Mouse (Mus musculus) CD4-positive helper T cell, adult 2 months (primary cell): ENCODE results near the gene Ccdc80.

ENCODE experiments used
- DNase-seq: peaks from one replicate; pipeline ENCODE4 v3.0.0-alpha.2; 2012; ENCODE audit warnings: low read depth, missing footprints, low spot score

Gene Ccdc80

DNA sequence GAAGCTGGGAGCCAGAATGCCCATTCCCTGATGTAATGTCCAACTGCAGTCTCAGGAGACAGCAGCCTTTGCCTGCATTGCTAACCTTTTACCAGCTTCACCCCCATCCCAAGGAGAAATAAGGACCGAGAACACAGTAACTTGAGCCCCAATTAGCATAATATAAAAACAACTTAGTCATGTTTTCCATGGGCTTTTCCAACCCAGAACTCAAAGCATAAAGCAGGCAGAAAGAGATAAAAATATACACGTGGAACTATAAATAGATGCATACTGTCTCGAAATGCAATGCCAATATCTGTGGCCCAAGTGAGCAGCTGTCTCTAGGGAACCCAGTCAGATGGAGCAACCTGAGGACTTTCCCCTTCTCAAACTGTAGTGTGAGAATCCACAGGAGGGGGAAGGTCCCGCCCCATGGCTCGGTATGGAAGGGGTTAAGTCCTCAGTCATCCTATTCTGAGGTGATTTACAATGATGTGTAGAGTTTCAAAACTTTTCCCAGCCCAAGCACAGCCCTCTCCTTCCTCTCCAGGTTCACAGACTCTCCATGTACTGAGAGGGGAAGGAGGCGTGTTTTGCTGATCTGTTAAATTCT, at the start of gene Ccdc80:
Gene Ccdc80, plus strand, starts transcription at position 266 of the 595 bp plus-strand sequence.
- DNase-seq, result peak; percentile 26

GRCm38 (mm10) chr16:45044844-45045243, 48.4 kb upstream of the Ccdc80 start:
- peak; percentile 61 for DNase-seq

- no peak for DNase-seq
These were observed 36.0 kb upstream of the Ccdc80 start for GRCm38 (mm10) chr16:45057222-45057621.

DNA sequence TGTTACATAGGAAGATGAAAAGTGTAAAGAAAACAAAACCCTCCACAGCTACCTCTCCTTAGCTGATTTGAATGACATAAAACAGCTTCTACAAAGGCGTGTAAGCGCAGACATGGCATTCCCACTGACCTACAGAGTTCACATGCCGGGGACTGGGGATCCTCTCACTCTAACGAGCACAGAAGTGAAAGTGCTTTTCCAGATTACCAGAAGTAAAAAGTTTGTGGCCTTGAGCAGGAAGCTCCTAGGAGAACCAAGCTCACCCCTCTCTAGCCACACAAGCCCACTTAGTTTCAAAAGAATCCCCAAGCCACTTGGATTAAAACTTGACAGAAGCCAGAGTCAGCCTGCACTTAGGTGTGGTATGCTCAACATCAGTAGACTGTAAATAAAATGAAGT, 35.3 kb upstream of the Ccdc80 start:
- DNase-seq, result no peak

DNA sequence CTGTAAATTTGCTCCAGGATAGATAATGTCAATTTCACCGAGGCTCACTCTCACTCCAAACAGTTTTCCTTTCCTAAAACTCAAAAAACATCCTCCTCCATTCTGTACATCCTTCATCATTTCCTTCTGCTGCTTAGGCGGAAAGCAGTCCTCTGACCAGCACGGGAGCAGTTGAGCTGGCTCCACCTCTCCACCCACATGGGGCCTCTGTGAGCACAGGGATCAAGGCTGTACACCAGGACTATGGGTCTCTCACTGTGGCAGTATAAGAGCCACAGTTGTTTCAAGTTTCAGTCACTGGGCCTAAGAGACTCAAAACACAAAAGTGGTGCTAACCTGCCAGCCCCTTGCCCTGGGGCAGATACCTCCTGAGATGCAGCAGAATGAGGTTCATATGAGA, 32.1 kb upstream of the Ccdc80 start:
- no peak for DNase-seq

DNA sequence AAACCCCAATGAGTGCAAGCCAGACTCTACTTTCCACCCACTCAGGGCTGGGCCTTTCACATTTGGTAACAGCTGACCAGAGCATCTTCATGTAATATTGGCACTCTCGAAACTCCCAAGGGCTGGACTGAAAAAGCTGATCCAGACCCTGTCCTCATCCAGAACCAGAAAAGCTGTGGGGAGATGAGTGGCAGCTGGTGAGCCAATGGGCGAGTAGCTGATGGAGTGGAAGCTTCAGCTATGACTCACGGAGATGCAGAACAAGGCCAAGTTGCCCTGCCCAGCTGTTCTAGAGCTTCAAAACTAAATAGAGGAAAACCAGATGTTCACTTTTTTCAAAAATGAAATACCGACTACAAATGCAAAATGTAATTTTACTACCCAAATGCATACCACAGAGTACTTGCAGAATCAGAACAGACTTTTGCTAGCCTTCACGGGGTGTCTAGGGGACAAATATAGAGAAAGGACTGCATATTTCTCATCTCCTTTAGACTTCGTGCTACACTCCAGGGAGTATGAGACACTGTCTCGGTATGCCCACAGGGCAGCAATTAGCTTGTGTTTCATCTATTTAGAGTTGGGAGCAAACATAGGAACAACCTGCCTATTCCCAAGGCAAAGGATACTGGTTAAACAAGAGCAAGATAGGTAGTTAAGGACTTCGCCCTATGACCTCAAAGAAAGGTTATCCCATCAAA, 22.7 kb upstream of the Ccdc80 start:
- DNase-seq, result no peak

DNA sequence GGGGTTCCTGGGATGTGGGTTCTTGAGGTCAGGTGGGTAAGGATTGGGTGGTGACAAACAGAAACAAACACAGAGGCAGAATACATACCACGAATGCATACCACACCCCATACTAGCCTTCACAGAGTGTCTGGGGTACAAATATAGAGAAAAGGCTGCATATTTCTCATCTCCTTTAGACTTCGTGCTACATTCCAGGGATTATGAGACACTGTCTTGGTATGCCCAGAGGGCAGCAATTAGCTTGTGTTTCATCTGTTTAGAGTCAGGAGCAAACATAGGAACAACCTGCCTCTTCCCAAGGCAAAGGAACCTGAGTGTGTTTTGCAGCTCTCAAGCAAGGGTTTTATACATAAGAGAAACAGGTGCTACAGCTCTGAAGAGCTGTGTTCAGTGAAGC, 21.8 kb upstream of the Ccdc80 start:
- DNase-seq, result no peak

DNA sequence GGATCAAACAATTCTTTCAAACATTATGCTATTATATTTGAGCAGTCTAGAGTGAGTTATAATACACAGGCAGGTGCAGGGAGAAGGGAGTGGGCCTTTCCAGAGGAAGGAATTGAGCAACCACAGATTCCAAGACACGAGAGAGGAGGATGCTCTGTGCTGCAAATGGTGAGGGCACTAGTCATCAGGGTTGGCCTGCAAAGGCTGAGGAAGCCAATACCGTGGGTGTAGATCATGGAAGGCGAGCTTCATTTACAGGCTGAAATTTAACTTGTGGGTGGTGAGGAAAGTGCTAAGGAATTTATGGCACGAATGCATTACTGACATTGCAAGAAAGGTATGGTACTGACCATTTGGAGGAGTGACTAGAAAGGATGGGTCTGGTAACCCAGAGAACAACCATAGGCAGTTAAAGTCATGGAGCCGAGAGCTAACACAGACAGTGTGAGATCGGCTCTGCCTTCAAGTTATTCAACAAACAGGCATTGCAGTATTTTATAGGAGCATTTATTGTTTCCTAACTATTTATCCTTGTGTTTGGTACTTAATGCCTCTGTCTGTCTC, 15.6 kb upstream of the Ccdc80 start:
- DNase-seq, result no peak

GRCm38 (mm10) chr16:45079322-45079721, 13.9 kb upstream of the Ccdc80 start:
- no peak for DNase-seq

DNA sequence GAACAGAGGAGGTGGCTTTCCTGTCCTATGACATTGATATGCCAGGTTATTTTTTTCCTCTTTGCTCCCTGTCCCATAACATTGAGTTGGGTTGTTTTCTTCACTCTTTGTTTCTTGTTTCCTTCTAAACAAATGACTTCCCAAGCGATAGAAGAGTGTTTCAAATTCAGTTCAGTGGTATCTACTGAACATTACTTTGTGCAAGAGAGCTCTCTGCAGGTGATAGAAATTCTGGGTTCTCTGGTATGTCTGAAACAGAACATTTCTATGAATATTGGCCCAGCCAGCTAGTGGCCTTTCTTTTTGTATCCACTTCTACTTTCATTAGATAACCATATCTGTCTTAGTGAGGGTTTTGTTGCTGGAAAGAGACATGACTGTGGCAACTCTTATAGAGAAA, 4.4 kb upstream of the Ccdc80 start:
- DNase-seq, result no peak

- peak; percentile 73 for DNase-seq
These were observed 3.2 kb upstream of the Ccdc80 start for GRCm38 (mm10) chr16:45090005-45090404.

DNA sequence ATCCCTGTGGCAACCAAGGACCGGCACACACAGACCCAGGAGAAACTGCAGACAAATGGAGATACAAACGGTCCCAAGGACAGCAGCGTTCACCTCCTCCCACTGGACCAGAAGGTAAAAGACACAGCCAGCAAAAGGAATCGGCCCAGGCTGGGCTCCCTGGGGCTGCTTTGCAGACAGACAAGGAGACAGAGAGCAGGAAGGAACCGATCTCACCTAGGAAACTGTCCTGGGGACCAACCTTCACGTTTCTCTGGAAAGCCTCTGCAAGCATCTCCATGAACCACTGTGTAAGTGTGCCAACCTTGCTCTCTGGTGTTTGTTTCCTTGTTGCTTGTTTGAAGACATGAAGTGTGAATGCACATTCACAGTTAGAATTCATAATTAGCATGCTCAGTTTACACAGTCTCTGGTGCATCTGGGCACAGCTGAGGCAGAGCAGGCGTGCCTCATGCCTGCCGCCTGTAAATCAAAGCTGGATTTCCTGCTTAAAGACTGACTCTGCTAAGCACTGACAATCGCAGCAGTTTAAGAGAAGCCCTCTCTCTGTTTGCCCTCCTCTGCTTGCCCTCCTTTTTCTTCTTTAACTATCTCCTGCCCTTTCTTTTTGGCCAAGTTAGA, 1.0 kb downstream of the Ccdc80 start:
- DNase-seq, result no peak

- no peak for DNase-seq
These were observed 1.8 kb downstream of the Ccdc80 start for GRCm38 (mm10) chr16:45095030-45095429.

DNA sequence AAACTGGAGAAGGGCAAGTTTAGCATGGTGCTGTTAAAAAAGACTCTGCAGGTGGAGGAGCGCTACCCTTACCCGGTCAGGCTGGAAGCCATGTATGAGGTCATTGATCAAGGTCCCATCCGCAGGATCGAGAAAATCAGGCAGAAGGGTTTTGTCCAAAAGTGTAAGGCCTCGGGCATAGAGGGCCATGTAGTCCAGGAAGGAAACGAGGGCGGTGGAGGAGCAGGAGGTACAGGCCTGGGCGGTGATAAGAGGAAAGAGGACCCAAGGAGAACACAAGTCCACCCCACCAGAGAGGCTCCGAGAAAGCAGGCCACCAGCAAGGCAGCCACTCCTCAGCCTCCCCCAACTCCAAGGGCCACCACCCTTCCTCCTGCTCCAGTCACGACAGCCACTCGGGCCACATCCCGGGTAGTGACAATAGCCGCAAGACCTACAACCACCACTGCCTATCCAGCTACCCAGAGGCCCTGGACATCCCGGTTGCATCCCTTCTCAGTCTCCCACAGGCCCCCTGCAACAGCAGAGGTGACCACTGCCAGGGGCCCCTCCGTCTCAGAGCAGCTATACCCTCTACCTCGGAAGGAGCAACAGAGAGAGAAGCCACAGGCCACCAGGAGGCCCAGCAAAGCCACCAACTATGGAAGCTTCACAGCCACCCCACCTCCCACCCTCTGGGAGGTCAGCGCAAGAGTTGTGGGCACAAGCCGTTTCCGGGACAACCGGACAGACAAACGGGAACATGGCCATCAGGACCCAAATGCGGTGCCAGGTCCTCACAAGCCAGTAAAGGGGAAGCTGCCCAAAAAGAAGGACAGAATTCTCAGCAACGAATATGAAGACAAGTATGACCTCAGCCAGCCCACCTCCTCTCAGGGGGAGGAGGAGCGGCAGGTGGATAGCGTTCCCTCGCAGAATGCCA, 2.6 kb downstream of the Ccdc80 start:
- no peak for DNase-seq

DNA sequence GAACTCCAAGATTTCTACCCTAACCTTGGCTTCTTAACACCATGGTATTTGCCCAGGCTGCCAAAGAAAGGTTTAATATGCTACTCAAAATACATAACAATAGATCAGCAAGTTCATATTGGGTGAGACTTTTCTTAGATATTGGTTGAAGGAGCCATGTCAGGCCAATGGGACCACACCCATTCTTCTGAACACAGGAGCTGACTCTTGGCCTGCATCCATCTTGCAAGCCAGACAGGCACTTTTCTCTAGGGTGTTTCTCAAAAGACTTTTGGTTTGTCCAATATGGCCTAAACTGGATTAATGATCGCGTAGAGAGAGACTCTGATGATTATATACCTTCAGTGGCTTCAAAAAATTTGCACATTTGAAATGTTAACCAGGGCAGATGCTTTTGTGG, 4.3 kb downstream of the Ccdc80 start:
- no peak for DNase-seq

DNA sequence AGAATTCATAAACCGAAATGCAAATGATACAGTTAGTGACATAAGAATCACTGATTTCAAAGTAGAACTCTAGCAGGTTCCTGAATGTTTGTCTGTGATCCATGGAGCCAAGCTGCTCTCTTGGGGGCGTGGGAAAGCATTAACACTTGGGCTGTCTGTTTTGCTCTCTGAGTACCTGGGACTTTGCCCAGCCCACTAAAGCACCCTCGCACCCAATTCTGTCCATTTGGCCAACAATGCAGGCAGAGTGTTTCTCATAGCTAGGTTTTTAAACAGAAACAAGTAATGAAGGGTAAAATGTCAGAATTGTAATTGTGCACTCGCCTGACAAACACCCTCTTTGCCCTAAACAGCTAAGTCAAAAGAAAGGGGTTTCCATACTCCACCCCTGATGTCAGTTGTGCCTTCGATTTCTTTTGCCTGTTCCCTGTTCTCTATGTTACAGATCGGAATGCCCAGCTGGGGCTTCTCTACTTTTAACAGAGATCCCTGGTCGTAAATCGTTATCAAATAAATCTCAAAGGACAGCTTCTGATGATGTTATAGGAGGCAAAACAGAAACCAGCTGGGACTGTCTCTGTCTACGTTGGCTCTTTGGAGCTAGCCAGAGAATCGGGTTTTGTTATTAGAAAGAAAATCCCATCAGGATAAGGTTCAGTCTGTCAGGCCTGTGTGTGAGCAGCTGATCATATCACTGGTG, 5.1 kb downstream of the Ccdc80 start:
- no peak for DNase-seq

DNA sequence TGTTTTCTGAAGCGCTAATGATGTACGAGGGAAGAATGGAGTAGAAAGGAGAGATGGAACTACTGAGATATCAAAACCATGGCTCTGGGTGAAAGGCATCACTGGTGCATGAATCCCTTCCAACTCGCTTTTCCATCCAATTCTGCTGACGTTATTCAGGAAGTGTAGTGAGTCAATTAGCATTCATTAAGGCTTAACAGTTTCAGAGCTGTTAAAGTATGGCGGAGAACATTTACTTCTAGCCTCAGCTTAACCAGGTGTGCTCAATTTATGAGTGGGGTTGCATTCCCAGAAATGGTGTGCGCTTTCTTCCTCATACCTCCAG, 5.6 kb downstream of the Ccdc80 start:
- no peak for DNase-seq

GRCm38 (mm10) chr16:45100892-45101291, 7.7 kb downstream of the Ccdc80 start:
- no peak for DNase-seq

- DNase-seq, result no peak
These were observed 11.8 kb downstream of the Ccdc80 start for GRCm38 (mm10) chr16:45104993-45105392.

DNA sequence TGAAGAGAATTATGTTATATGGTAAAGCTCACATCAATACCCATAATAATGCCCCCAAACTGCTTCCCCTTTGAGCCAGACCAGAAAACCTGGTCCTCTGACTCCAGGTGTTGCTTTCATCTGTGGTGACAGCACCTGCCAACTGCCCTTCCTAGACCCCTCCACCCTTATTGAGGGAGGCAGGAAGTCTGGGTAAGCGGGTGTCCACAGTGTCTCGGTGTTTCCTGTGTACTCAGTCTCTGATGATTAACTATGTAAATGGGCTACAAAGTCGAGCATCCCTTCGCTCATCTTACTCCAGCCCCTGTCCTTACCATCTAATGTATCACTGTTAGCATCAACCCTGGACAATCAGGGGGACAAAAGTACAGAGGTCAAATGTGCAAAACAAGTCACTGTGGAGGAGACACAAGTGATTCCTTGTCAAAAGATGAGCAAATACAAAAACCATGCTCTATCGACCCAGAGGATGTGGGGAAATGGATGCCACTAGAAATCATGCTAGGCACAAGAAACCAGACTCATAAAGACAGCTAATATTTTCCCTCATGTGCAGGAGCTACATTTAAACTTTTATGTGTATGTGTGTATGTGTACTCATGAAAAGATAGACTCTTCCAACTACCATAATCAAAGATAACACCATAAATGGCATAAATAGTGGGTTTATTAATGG, 15.1 kb downstream of the Ccdc80 start:
- DNase-seq, result no peak

DNA sequence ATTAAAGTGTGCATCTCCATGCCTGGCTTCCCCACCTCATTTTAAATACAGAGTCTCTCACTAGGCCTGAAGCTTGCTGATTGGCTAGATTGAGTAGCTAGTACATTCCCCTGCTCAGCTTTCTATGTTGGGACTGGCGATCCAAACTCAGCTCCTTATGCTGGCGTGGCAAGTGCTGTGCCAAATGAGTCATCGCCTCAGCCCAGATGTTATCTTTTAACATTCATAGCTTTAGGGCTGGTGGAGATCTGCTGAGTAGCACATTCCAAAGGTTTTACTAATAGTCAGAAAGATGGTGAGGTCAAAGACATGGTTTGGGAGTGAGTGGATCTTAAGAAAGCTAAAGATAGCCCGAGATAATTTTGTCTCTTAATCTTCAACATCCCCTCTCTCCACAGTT, 17.3 kb downstream of the Ccdc80 start:
- no peak for DNase-seq
